Mouse (Mus musculus): ENCODE measurements around the gene Lax1.

The Lax1 gene

DNA sequence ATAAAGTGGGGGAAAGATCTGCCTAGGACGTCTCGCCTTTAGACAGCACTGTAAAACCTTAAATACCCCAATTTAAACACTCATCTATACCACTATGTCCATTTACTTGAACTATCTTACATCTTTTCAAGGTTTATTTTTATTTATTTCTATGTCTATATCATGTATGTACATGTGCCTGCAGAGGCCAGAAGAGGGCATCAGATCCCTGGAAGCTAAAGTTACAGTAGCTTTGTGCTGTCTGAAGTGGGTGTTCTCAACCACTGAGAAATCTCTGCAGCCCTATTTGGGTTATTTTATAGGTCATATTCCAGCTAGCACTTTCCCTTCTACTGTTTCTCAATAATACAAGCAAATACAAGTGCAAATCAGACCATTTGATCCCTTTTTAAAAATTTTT, 57.7 kb downstream of the Lax1 start:
- WGBS: 95% methylated on average over 2 of the region's 2 CpGs
